Mouse (Mus musculus) A20 (cell line): ENCODE data around the gene Gsc2.

Experiments used
- DNase-seq: peaks from one replicate; pipeline ENCODE4 v3.0.0-alpha.2; 2011; ENCODE audit warnings: low read depth, low spot score

Gene Gsc2

GRCm38 (mm10) chr16:17865293-17865692 is 49.6 kb downstream of the Gsc2 start:
- DNase-seq: no peak
